ENCODE assay signal across 16 mouse cellular contexts in the genomic region with DNA sequence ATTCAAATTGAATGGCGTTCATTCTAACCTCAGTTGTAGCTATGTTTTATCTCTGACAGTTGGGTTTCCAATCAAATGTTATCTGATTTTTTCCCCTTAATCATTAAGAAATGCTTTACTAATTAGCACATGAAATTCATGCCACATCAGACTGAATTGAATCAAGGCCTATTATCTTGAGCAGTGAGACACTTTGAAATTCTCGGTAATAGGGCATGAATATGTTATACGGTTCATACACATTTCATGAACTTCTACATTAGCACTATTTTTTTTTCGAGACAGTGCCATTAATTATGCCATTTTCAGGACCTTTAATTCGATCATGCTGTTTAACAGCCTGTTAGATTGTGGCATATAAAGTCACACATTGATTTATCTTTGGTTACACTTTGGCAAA.
"Had no signal": no experiment of that assay in that cellular context is flagged by ENCODE, and none has a peak within 500 bp of the region (broad histone marks: within the 10 kb centered on the region; RNA-seq: fewer than 3 reads in every experiment).

No protein-coding gene starts in this region.

- H3K4me3 ChIP-seq: layer of hippocampus, adult 2 months; limb, embryonic 10.5 days; limb, embryonic 13.5 days; liver, embryonic 13.5 days; midbrain, embryonic 12.5 days; neural tube, embryonic 12.5 days; neural tube, embryonic 15.5 days had no signal

- H3K9me3 ChIP-seq: limb, embryonic 10.5 days; limb, embryonic 13.5 days; liver, embryonic 13.5 days; midbrain, embryonic 12.5 days; neural tube, embryonic 12.5 days; neural tube, embryonic 15.5 days had no signal

- H3K9ac ChIP-seq: limb, embryonic 13.5 days; liver, embryonic 13.5 days; midbrain, embryonic 12.5 days; neural tube, embryonic 12.5 days; neural tube, embryonic 15.5 days had no signal

- DNase-seq: kidney, adult 2 months; kidney, postnatal 25 days; layer of hippocampus, adult 9-11 months; liver, embryonic 13.5 days; lung, adult 2 months; lung, postnatal 14 days; lung, postnatal 4 days; thymus, postnatal 25 days had no signal

- H3K36me3 ChIP-seq: limb, embryonic 10.5 days; limb, embryonic 13.5 days; liver, embryonic 13.5 days; midbrain, embryonic 12.5 days; neural tube, embryonic 12.5 days; neural tube, embryonic 15.5 days had no signal

- ATAC-seq: intestine, postnatal 0 days had no signal

- H3K4me2 ChIP-seq: limb, embryonic 13.5 days; liver, embryonic 13.5 days; midbrain, embryonic 12.5 days; neural tube, embryonic 12.5 days; neural tube, embryonic 15.5 days had no signal

- H3K4me1 ChIP-seq: limb, embryonic 10.5 days; limb, embryonic 13.5 days; liver, embryonic 13.5 days; midbrain, embryonic 12.5 days; neural tube, embryonic 12.5 days; neural tube, embryonic 15.5 days had no signal

- H3K27ac ChIP-seq: kidney, postnatal 0 days; layer of hippocampus, adult 2 months; limb, embryonic 10.5 days; limb, embryonic 13.5 days; liver, embryonic 13.5 days; midbrain, embryonic 12.5 days; neural tube, embryonic 12.5 days; neural tube, embryonic 15.5 days had no signal

- H3K27me3 ChIP-seq: limb, embryonic 13.5 days; liver, embryonic 13.5 days; midbrain, embryonic 12.5 days; neural tube, embryonic 12.5 days; neural tube, embryonic 15.5 days had no signal
